Mouse (Mus musculus): ENCODE measurements around the gene Mcat. TPM values are rescaled to one million over a fixed set of nuclear protein-coding genes. Genes with fewer than 3 reads are reported as not detected.

Mcat gene
- polyA plus RNA-seq, 1 experiment = 30.3 TPM

GRCm38 (mm10) chr15:83591758-83592157 lies 28.2 kb upstream of the Mcat start:
- no peak for TF ChIP-seq GATA1 (IDR thresholded peaks at IDR 0.05; ENCODE audit: low read length)

GRCm38 (mm10) chr15:83590841-83591240 lies 27.3 kb upstream of the Mcat start:
- no peak for TF ChIP-seq GATA1 (IDR thresholded peaks at IDR 0.05; ENCODE audit: low read length)

DNA sequence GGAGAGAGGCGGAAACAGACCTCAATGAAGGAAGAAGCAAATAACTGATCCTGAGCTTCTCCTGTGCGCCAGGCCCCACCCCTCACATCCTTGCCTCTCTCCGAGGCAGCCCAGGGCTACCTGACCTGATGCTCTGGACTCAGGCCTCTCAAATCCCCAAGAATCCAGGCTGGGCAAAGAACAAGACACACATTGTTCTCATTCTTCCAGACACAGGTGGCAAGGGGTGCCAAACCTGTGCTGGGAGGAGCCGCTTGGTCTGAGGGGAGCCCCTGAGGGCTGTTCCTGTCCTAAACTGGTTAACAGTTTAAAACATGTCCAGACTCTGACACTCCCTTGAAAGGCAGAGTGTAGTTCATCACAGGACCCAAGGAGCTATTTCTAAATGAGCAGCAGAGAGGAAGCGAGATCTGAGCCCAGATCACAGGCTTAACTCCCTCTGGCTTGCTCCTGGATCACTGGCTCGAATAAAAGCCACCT lies 21.2 kb upstream of the Mcat start:
- no peak for TF ChIP-seq GATA1 (IDR thresholded peaks at IDR 0.05; ENCODE audit: low read length)

DNA sequence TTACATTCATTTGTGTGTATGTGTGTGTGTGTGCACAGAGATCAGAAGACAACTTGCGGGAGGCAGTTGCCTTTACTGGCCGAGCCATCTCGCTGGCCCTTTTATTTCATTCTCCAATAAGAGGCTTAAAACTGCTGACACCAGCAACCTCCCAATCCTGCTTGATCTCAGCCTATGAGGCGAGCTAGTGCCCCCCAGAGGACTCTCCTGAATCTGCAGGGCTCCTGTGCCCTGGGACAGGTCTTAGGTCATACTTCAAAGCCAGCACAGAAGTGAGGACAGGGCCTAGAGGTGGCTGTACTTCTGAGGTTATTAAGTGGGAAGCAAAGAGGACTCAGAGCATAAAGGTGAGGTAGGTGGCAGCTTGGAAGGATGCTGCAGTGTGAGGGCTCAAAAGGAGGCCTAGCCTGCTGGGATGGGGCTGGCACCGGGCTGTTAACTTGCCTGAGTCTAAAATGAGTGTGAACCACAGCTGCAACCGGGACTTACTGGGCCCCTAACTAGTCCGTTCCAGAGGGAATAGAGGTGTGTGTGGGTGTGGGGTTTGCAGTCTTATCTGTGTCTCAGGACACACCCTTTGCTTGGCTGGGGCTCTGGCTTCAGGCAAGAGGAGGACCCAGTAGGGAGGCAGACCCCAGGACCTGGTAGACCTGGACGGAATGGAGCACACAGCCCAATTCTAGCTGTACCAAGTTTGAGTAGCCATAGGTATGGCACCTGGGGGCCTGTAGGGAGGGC lies 20.0 kb upstream of the Mcat start:
- no peak for TF ChIP-seq GATA1 (IDR thresholded peaks at IDR 0.05; ENCODE audit: low read length)

- no peak for TF ChIP-seq GATA1 (IDR thresholded peaks at IDR 0.05; ENCODE audit: low read length)
These were observed 19.3 kb upstream of the Mcat start for GRCm38 (mm10) chr15:83582931-83583330.

GRCm38 (mm10) chr15:83576651-83577050 lies 13.1 kb upstream of the Mcat start:
- TF ChIP-seq GATA1 (IDR thresholded peaks at IDR 0.05; ENCODE audit: low read length) = no peak

DNA sequence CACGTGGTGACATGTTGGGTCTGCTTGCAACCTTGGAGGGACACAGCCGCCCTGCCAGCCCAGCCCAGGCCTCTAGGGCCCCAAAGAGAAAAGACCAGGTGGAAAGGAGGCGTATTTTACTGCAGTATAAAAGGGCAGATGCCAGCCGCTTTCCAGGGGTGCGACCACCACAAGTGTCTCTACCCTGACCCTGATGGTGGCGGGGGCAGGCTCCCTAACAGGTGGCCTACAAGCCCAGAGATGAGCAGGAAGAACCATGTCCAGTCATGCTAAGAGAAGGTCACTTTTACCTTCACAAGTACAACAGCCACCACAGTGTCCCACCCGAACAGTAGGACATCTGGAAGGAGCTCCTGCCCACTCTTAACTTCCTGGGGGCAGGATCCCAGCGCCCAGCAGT lies 12.0 kb upstream of the Mcat start:
- TF ChIP-seq GATA1 (IDR thresholded peaks at IDR 0.05; ENCODE audit: low read length) = no peak

- TF ChIP-seq GATA1 (IDR thresholded peaks at IDR 0.05; ENCODE audit: low read length) = no peak
These were observed 11.3 kb upstream of the Mcat start for GRCm38 (mm10) chr15:83574731-83575351.

DNA sequence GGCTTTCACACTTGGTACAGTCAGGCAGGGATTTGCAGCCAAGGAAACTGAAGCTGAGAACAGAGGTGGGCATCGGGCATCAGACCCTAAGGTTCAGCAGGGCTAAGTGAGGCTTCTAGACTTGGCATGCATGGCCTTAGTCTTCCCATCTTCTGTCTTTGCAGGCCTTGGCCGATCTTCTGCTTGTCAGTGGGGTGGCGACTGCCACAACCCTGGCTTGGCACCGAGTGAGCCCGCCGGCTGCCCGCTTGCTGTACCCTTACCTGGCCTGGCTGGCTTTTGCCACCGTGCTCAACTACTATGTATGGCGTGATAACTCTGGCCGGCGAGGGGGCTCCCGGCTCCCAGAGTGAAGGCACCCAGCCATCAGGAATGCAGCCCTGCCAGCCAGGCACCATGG lies 10.0 kb upstream of the Mcat start:
- no peak for TF ChIP-seq GATA1 (IDR thresholded peaks at IDR 0.05; ENCODE audit: low read length)

DNA sequence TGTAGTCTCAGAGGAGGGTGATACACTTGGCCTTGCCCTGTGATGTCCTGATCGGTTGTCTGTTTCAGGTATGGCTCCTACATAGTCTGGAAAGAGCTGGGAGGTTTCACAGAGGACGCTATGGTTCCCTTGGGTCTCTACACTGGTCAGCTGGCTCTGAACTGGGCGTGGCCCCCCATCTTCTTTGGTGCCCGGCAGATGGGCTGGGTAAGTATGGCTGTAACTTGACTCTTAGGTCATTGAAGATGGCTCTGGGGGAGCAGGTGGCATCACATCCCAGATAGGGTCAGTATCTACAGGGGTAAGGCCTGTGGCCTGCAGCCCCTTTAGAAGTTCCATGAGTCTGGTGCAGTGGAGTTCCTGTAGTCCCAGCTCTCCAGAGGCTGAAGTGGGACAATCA lies 8.5 kb upstream of the Mcat start:
- no peak for TF ChIP-seq GATA1 (IDR thresholded peaks at IDR 0.05; ENCODE audit: low read length)

DNA sequence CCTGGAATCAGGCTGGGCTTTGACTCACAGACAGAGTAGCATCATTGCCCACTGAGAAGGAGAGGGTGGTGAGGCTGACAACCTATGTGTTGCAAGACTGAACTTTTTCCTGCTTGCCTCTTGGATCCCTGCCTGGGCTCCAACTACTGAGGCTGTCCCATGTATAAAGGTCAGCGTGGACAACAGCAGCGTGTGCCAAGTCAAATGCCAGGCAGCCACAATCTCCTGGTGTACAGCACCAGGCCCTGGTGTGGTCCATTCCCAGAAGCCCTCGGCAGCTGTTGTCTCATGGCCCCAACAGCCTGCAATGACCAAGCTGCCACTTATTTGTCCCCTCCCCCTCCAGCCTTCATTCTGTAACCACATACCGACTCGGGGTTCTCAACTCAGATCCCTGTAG lies 8.0 kb upstream of the Mcat start:
- TF ChIP-seq GATA1 (IDR thresholded peaks at IDR 0.05; ENCODE audit: low read length) = no peak

DNA sequence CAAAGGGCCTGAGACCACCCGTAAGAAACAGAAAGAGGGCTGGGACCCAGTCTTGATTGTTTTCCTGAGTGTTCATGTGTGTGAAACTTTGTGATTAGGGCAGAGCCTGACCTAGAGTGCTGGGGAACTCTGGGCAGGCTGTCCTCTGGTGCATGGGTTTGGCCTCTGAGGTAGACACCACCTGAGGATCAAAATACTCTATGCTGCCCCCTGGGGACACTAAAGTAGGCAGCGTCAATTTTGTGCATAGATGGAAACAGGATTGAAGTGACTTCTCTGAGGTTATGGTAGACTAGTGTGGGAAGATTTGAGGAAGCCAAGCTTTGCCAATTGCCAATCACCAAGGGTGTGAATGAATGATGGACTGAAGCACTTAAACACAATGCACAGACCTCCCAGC lies 7.1 kb upstream of the Mcat start:
- no peak for TF ChIP-seq GATA1 (IDR thresholded peaks at IDR 0.05; ENCODE audit: low read length)

- no peak for TF ChIP-seq GATA1 (IDR thresholded peaks at IDR 0.05; ENCODE audit: low read length)
These were observed 6.1 kb upstream of the Mcat start for GRCm38 (mm10) chr15:83569682-83570081.

DNA sequence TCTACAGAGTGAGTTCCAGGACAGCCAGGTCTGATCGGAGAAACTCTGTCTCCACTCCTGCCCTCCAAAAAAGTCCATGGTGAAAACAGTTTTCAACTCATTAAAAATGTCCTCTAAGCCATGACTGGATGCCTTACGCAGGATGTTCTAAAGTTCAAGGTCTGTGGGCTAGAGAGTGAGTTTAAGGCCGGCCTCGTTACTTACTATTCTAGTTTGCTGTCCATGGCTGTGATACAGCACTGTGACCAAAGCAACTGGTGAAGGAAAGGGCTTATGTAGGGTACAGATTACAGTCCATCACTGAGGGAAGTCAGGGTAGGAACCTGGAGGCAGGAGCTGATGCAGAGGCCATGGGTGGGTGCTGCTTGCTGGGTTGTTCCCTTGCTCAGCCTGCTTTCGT lies 5.0 kb upstream of the Mcat start:
- TF ChIP-seq GATA1 (IDR thresholded peaks at IDR 0.05; ENCODE audit: low read length) = no peak

DNA sequence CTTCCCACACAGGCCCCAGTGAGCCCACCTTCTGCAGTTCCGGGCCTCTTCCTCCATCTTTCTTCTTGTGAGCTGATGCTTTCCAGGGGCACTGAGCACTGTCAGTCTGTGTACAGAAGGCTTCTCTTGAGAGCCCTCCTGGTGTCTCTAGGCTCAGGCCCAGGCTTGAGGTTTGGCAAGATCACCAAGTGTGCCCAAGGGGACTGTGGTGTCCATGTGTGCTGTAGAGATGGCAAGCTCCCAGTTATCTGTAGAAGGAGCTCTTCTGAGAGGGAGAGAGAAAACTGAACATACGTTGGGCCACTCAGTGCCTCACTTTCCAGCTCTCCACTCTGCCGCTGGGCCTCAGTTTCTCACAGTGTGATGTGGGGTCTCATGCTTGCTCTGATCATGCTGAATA lies 4.1 kb upstream of the Mcat start:
- TF ChIP-seq GATA1 (IDR thresholded peaks at IDR 0.05; ENCODE audit: low read length) = no peak

- TF ChIP-seq GATA1 (IDR thresholded peaks at IDR 0.05; ENCODE audit: low read length) = no peak
These were observed 2.4 kb upstream of the Mcat start for GRCm38 (mm10) chr15:83566006-83566405.

- TF ChIP-seq GATA1 (IDR thresholded peaks at IDR 0.05; ENCODE audit: low read length) = no peak
These were observed 1.8 kb upstream of the Mcat start for GRCm38 (mm10) chr15:83565434-83565833.

All from G1E-ER4 (cell line).